Mouse (Mus musculus): Measurements from ENCODE around the gene Ptprm.

DNA sequence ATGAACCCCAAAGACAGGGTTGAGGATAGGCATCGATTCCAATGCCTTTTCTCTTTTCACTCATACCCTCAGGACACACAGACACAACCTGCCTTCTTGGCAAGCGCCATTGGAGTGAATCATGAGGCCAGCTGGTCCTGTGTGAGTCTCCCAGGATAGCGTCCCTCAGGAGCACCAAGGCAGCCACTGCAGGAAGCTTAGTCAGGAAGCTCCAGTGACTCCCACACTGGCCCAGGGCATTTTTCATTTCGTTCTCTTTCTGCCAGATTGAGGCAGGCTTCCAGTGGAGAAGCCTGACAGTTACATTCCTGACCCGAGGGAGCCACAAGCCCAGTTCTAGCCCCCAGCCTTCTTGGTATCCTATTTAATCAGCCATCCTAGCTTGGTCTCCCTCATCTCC is 393.3 kb downstream of the Ptprm start:
- TF ChIP-seq POLR2A (IDR thresholded peaks at IDR 0.05; ENCODE audit: control insufficient read depth, extremely low read depth, insufficient read depth, low read length, poor library complexity) (no peak), CTCF (IDR thresholded peaks at IDR 0.05; ENCODE audit: borderline replicate concordance, control insufficient read depth, extremely low read depth, insufficient read depth, low read length, poor library complexity) (no peak)

Measured in thymus, adult 2 months (tissue).